17 mouse cellular contexts compared by ENCODE assay signal in the genomic region with DNA sequence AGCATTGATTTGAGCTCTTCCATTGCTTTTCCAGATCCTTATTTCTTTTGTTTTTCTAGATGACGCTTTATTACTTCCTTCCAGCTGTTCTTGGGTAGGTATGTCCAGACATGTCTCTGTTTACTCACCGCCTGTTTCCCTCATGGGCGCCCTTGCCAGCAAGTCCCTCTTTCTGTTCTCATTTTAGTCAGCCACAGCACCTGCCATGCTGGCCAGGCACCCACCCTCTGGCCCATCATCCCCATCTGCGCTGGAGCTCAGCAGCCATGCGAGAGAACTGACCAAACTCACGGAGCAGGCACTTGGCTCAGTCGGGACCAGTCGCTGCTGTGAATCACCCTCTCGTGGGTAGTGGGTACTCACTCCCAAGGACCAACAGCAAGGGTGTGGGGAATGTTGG. TPM values are rescaled to one million over a fixed set of nuclear protein-coding genes. Genes with fewer than 3 reads are reported as not detected.
DNase-seq lines count a peak whose midpoint lies in the region; TF ChIP-seq lines count a peak whose summit lies in the region.
"Had no signal": no experiment of that assay in that cellular context is flagged by ENCODE, and none has a peak within 500 bp of the region (broad histone marks: within the 10 kb centered on the region; RNA-seq: fewer than 3 reads in every experiment).

No protein-coding gene starts in this region.

- H3ac ChIP-seq in C2C12 (ENCODE audit: control insufficient read depth, insufficient read length, low read depth) (no peak overlapping the region), myocyte (ENCODE audit: control insufficient read depth, insufficient read length) (no peak overlapping the region)

- H3K4me2 ChIP-seq in myocyte (ENCODE audit: low read depth), result no peak overlapping the region
- H3K4me2 ChIP-seq: embryonic facial prominence, embryonic 12.5 days; forebrain, embryonic 13.5 days; forebrain, embryonic 15.5 days had no signal

- no peak for TF ChIP-seq CTCF in C2C12 (IDR thresholded peaks at IDR 0.05; ENCODE audit: control insufficient read depth, insufficient read depth, insufficient read length)

- H3K4me3 ChIP-seq in C2C12 (ENCODE audit: insufficient read depth, poor library complexity, severe bottlenecking) (no peak overlapping the region), myocyte (no peak overlapping the region)
- H3K4me3 ChIP-seq: embryonic facial prominence, embryonic 10.5 days; embryonic facial prominence, embryonic 12.5 days; forebrain, embryonic 13.5 days; forebrain, embryonic 15.5 days had no signal

- H3K36me3 ChIP-seq in C2C12 (ENCODE audit: control insufficient read depth, insufficient read depth) (no peaks in the 10 kb centered on the region), myocyte (ENCODE audit: control insufficient read depth, insufficient read depth) (no peaks in the 10 kb centered on the region)
- H3K36me3 ChIP-seq: embryonic facial prominence, embryonic 10.5 days; embryonic facial prominence, embryonic 12.5 days; forebrain, embryonic 15.5 days had no signal

- H3K27me3 ChIP-seq in C2C12 (ENCODE audit: control insufficient read depth, insufficient read depth, insufficient read length), result peaks cover 19% of the 10 kb centered on the region
- peaks cover 3% of the 10 kb centered on the region for H3K27me3 ChIP-seq in myocyte (ENCODE audit: control insufficient read depth, insufficient read depth, insufficient read length)
- H3K27me3 ChIP-seq: forebrain, embryonic 15.5 days had no signal

- peak; percentile 59 for DNase-seq in A20 (ENCODE audit: low read depth, low spot score)
- no peak for DNase-seq in retina, postnatal 1 day
- no peak for DNase-seq in thymus, postnatal 36 days
- no peak for DNase-seq in right cerebral cortex, postnatal 36 days (ENCODE audit: low spot score in 2 of 2)
- DNase-seq: adrenal gland, adult 2 months; adrenal gland, postnatal 10 days; adrenal gland, postnatal 36 days; cerebellum, adult 2 months; cerebellum, adult 9-10 months; cerebellum, postnatal 36 days; forebrain, postnatal 0 days had no signal

- H3K79me2 ChIP-seq in C2C12 (ENCODE audit: control insufficient read depth, insufficient read depth) (no peaks in the 10 kb centered on the region), myocyte (ENCODE audit: control insufficient read depth, insufficient read depth) (no peaks in the 10 kb centered on the region)

- TF ChIP-seq POLR2A in myocyte (IDR thresholded peaks at IDR 0.05; ENCODE audit: insufficient read length, low read depth), result no peak

- H3K79me3 ChIP-seq in C2C12 (ENCODE audit: low read depth), result no peaks in the 10 kb centered on the region

TF ChIP-seq in C2C12, 6 proteins besides CTCF, POLR2A, EP300 and RAD21:
- TF ChIP-seq MYOD1 (IDR thresholded peaks at IDR 0.05; ENCODE audit: control insufficient read depth, insufficient read length, low read depth) (peak; percentile 7), MAX (IDR thresholded peaks at IDR 0.05) (no peak), MYOG (IDR thresholded peaks at IDR 0.05; ENCODE audit: control insufficient read depth, extremely low read depth, insufficient read length) (no peak)

TF ChIP-seq in myocyte, 11 proteins besides CTCF, POLR2A, EP300 and RAD21:
- TF ChIP-seq MYOG (IDR thresholded peaks at IDR 0.05; ENCODE audit: control insufficient read depth in 1 of 3, insufficient read depth in 1 of 3, insufficient read length in 2 of 3, low read depth in 2 of 3), result peak; percentile 16 to 64 (median 63)
- TF ChIP-seq TCF12 (IDR thresholded peaks at IDR 0.05; ENCODE audit: insufficient read depth, poor library complexity, severe bottlenecking), result no peak
- peak in 2 of 3 experiments; percentile 64 to 80 for TF ChIP-seq MYOD1 (IDR thresholded peaks at IDR 0.05; ENCODE audit: control insufficient read depth in 1 of 3, insufficient read length in 2 of 3, low read depth in 2 of 3)
TF ChIP-seq in myocyte: peak in this region for 2.

RNA-seq across cellular contexts. Expression of a gene that starts 11.0 kb away (rescaled TPM):
- 118 TPM for polyA plus RNA-seq in C2C12 (2012; fragmentation: generic; extraction: Trizol)
- polyA plus RNA-seq in myocyte (2012; fragmentation: generic; extraction: Trizol), result 411 TPM
